ENCODE assay signal across 14 mouse cellular contexts in genomic region chr9:113514846-113515702, GRCm38 (mm10).
A peak's percentile ranks its signal among the peaks of the same experiment; 100 is the strongest.
DNase-seq lines count a peak whose midpoint lies in the region; ATAC-seq lines count a peak whose summit lies in the region.
"Had no signal": no experiment of that assay in that cellular context is flagged by ENCODE, and none has a peak within 500 bp of the region (broad histone marks: within the 10 kb centered on the region; RNA-seq: fewer than 3 reads in every experiment).

No protein-coding gene starts in this region.

- no peaks in the 10 kb centered on the region for H3K9me3 ChIP-seq in forebrain, embryonic 15.5 days
- H3K9me3 ChIP-seq in forebrain, embryonic 10.5 days: no peaks in the 10 kb centered on the region
- H3K9me3 ChIP-seq: embryonic facial prominence, embryonic 12.5 days; heart, embryonic 12.5 days; liver, embryonic 15.5 days; midbrain, embryonic 12.5 days had no signal

- ATAC-seq in forebrain, embryonic 15.5 days (replicated peaks): 0 out of 2 replicates have a peak, but pooled peaks have one; percentile 51
- ATAC-seq in megakaryocyte, adult 5-6 weeks (ENCODE audit: poor library complexity, severe bottlenecking): no peak

- no peak overlapping the region for H3K4me3 ChIP-seq in forebrain, embryonic 15.5 days
- H3K4me3 ChIP-seq in forebrain, embryonic 10.5 days: no peak overlapping the region
- H3K4me3 ChIP-seq: embryonic facial prominence, embryonic 12.5 days; heart, embryonic 12.5 days; liver, embryonic 15.5 days; midbrain, embryonic 12.5 days had no signal

- H3K9ac ChIP-seq in forebrain, embryonic 15.5 days (replicated peaks): no peak overlapping the region
- H3K9ac ChIP-seq: embryonic facial prominence, embryonic 12.5 days; heart, embryonic 12.5 days; liver, embryonic 15.5 days; midbrain, embryonic 12.5 days had no signal

- peak overlapping the region; percentile 77 for H3K27ac ChIP-seq in forebrain, embryonic 15.5 days (replicated peaks)
- H3K27ac ChIP-seq in forebrain, embryonic 10.5 days: no peak overlapping the region
- H3K27ac ChIP-seq: embryonic facial prominence, embryonic 12.5 days; liver, embryonic 15.5 days; midbrain, embryonic 12.5 days; stomach, postnatal 0 days had no signal

- peaks cover 3% of the 10 kb centered on the region; the same call in 1 of the 2 replicates for H3K4me1 ChIP-seq in forebrain, embryonic 15.5 days
- H3K4me1 ChIP-seq in forebrain, embryonic 10.5 days: peaks cover 6% of the 10 kb centered on the region
- H3K4me1 ChIP-seq: embryonic facial prominence, embryonic 12.5 days; heart, embryonic 12.5 days; liver, embryonic 15.5 days; midbrain, embryonic 12.5 days had no signal

- H3K4me2 ChIP-seq in forebrain, embryonic 15.5 days (replicated peaks): no peak overlapping the region
- H3K4me2 ChIP-seq: embryonic facial prominence, embryonic 12.5 days; heart, embryonic 12.5 days; liver, embryonic 15.5 days; midbrain, embryonic 12.5 days had no signal

- no peak for DNase-seq in forebrain, embryonic 10.5 days (ENCODE audit: extremely low spot score, low spot score)
- peak; percentile 8 to 17 for DNase-seq in left cerebral cortex, adult 18-20 months (ENCODE audit: low spot score in 2 of 2)
- no peak for DNase-seq in left cerebral cortex, postnatal 10 days (ENCODE audit: extremely low spot score in 1 of 2, low spot score in 2 of 2)
- DNase-seq in brain, embryonic 18.5 days (ENCODE audit: low read depth, low spot score): peak; percentile 47
- DNase-seq in left cerebral cortex, postnatal 4 days: peak; percentile 33
- DNase-seq: adrenal gland, postnatal 14 days; kidney, adult 18-20 months had no signal

- intact Hi-C loops in left cerebral cortex, postnatal 10 days (cut with DNase I): loop anchor here (5.0 to 10.0 kb wide), 2 partner anchors 112 to 330 kb away; no protein-coding TSS in a partner anchor
- intact Hi-C loops in left cerebral cortex, postnatal 4 days (cut with DNase I): loop anchor here (10.0 kb wide), 1 partner anchor 110 kb away; no protein-coding TSS in a partner anchor

- no peaks in the 10 kb centered on the region for H3K27me3 ChIP-seq in forebrain, embryonic 15.5 days
- H3K27me3 ChIP-seq in forebrain, embryonic 10.5 days (ENCODE audit: poor library complexity, severe bottlenecking): no peaks in the 10 kb centered on the region
- H3K27me3 ChIP-seq: embryonic facial prominence, embryonic 12.5 days; heart, embryonic 12.5 days; liver, embryonic 15.5 days; midbrain, embryonic 12.5 days had no signal

- H3K36me3 ChIP-seq in forebrain, embryonic 15.5 days: no peaks in the 10 kb centered on the region
- no peaks in the 10 kb centered on the region for H3K36me3 ChIP-seq in forebrain, embryonic 10.5 days (replicated peaks)
- H3K36me3 ChIP-seq: embryonic facial prominence, embryonic 12.5 days; heart, embryonic 12.5 days; liver, embryonic 15.5 days; midbrain, embryonic 12.5 days had no signal

- WGBS in forebrain, embryonic 15.5 days: 62% methylated on average over 23 of the region's 23 CpGs
- 91% methylated on average over 23 of the region's 23 CpGs for WGBS in forebrain, embryonic 10.5 days

Comparison
In these comparisons a context has a peak if more than half of its experiments do, and no peak if none do; other contexts are left out.
1. DNase-seq: peak in left cerebral cortex, adult 18-20 months (2 of 2), brain, embryonic 18.5 days (single experiment) and left cerebral cortex, postnatal 4 days (single experiment); none in forebrain, embryonic 10.5 days (single experiment) and left cerebral cortex, postnatal 10 days (0 of 2).